Mouse (Mus musculus) thymus, postnatal 25 days (tissue): Measurements from ENCODE around the gene Acad10.
"Not testable (repeated sequence)": the region's sequence is repeated elsewhere in the genome, so short reads cannot be mapped to it uniquely, and the experiment has no call there.

Experiments used
- DNase-seq: peaks from one replicate; pipeline ENCODE4 v3.0.0; 2022

Acad10 gene

GRCm38 (mm10) chr5:121656866-121657265 lies 3.4 kb downstream of the Acad10 start:
- not testable (repeated sequence) for DNase-seq

- no peak for DNase-seq
Observed at GRCm38 (mm10) chr5:121654526-121654925, 5.8 kb downstream of the Acad10 start.

GRCm38 (mm10) chr5:121649134-121649533 lies 11.2 kb downstream of the Acad10 start:
- DNase-seq: no peak

- DNase-seq: no peak
Observed at GRCm38 (mm10) chr5:121639601-121640000, 20.7 kb downstream of the Acad10 start.

- DNase-seq: no peak
Observed at GRCm38 (mm10) chr5:121637296-121637695, 23.0 kb downstream of the Acad10 start.

GRCm38 (mm10) chr5:121634668-121635067 lies 25.6 kb downstream of the Acad10 start:
- no peak for DNase-seq

GRCm38 (mm10) chr5:121632804-121633203 lies 27.5 kb downstream of the Acad10 start:
- no peak for DNase-seq

- DNase-seq: peak; percentile 16
Observed at GRCm38 (mm10) chr5:121631106-121631647, 29.1 kb downstream of the Acad10 start.

GRCm38 (mm10) chr5:121627871-121628270 lies 32.4 kb downstream of the Acad10 start:
- DNase-seq: peak; percentile 81

GRCm38 (mm10) chr5:121623241-121623640 lies 37.1 kb downstream of the Acad10 start:
- DNase-seq: no peak

- DNase-seq: no peak
Observed at GRCm38 (mm10) chr5:121621102-121621501, 39.2 kb downstream of the Acad10 start.

GRCm38 (mm10) chr5:121618592-121619513 lies 41.5 kb downstream of the Acad10 start, which contains the start of gene Acad12:
TSS of gene Acad12 (minus strand) at chr5:121618938.
- DNase-seq: peak; percentile 78

GRCm38 (mm10) chr5:121614921-121615320 lies 45.4 kb downstream of the Acad10 start:
- not testable (repeated sequence) for DNase-seq

GRCm38 (mm10) chr5:121612036-121612435 lies 48.3 kb downstream of the Acad10 start:
- DNase-seq: no peak

- DNase-seq: not testable (repeated sequence)
Observed at GRCm38 (mm10) chr5:121609556-121610135, 50.7 kb downstream of the Acad10 start.

- peak; percentile 82 for DNase-seq
Observed at GRCm38 (mm10) chr5:121606151-121606550, 54.2 kb downstream of the Acad10 start.

- DNase-seq: not testable (repeated sequence)
Observed at GRCm38 (mm10) chr5:121603815-121604214, 56.5 kb downstream of the Acad10 start.

GRCm38 (mm10) chr5:121601547-121602299 lies 58.6 kb downstream of the Acad10 start:
- peak; percentile 87 for DNase-seq

GRCm38 (mm10) chr5:121598871-121599610 lies 61.3 kb downstream of the Acad10 start:
- DNase-seq: no peak

- no peak for DNase-seq
Observed at GRCm38 (mm10) chr5:121597991-121598537, 62.2 kb downstream of the Acad10 start.

- DNase-seq: no peak
Observed at GRCm38 (mm10) chr5:121597332-121597731, 63.0 kb downstream of the Acad10 start.

GRCm38 (mm10) chr5:121596226-121596625 lies 64.1 kb downstream of the Acad10 start:
- DNase-seq: no peak
